In the genomic region with DNA sequence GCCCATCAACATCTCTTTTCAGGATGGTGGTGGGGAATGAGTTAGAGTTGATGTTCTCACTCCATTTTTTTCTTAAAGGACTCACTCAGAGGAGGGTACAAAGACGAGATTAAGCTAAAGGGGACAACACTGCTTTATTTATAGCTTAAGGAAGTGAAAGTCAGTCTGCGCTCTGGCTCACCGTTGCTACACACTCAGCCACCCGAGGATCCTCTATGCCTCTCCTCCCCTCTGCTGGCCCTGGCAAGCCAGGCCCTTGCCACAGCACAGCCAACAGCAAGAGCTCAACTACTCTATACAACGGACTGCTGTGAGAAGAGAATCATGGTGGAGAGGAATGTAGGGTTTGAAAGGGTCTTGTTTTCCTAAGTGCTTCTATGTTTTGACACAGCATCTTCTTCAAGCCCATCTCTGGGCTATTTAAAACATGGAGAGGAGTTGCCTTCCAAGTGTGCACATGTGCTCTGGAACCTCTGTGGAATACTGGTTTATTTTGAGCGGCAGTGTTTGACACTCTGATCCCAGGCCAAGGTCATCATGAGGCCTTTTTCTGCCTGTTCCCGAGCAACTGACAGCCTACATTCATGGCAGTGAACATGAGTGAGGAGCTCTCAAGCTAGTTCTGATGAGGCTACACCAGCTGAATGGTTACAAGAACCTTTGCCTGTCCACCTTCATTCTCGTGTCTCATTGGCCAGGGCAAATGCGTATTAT, we compare ENCODE assay signal across 11 mouse cellular contexts.
DNase-seq lines count a peak whose midpoint lies in the region; ATAC-seq and TF ChIP-seq lines count a peak whose summit lies in the region.
"Had no signal": no experiment of that assay in that cellular context is flagged by ENCODE, and none has a peak within 500 bp of the region (broad histone marks: within the 10 kb centered on the region; RNA-seq: fewer than 3 reads in every experiment).

No protein-coding gene starts in this region.

- no peak for ATAC-seq in liver, embryonic 14.5 days (ENCODE audit: insufficient read depth)
- ATAC-seq in midbrain, embryonic 11.5 days (ENCODE audit: low FRiP score) = no peak

- no peak overlapping the region for H3K4me3 ChIP-seq in liver, embryonic 14.5 days (ENCODE audit: insufficient read depth in 1 of 2, low read depth in 2 of 2, low read length in 2 of 2)
- H3K4me3 ChIP-seq in cerebellum, adult 2 months (replicated peaks; ENCODE audit: insufficient read depth, low read depth, low read length) = no peak overlapping the region
- no peak overlapping the region for H3K4me3 ChIP-seq in midbrain, embryonic 11.5 days (ENCODE audit: low read depth, low read length)
- H3K4me3 ChIP-seq: heart, embryonic 13.5 days had no signal

- no peak for TF ChIP-seq EP300 in liver, embryonic 14.5 days (IDR thresholded peaks at IDR 0.05; ENCODE audit: low read depth)

- WGBS in liver, embryonic 14.5 days (ENCODE audit: insufficient replicate concordance) = 44% methylated on average over 9 of the region's 9 CpGs
- 77% methylated on average over 9 of the region's 9 CpGs for WGBS in cerebellum, adult 2 months
- 82% methylated on average over 9 of the region's 9 CpGs for WGBS in midbrain, embryonic 11.5 days

- H3K4me1 ChIP-seq in liver, embryonic 14.5 days (replicated peaks; ENCODE audit: control insufficient read depth in 2 of 2, insufficient read depth in 2 of 2, low read length in 1 of 2) = no peaks in the 10 kb centered on the region
- no peaks in the 10 kb centered on the region for H3K4me1 ChIP-seq in cerebellum, adult 2 months (ENCODE audit: control insufficient read depth, insufficient read depth, low read length)
- H3K4me1 ChIP-seq in midbrain, embryonic 11.5 days (ENCODE audit: control insufficient read depth, insufficient read depth, low read length) = no peaks in the 10 kb centered on the region

- H3K27me3 ChIP-seq in liver, embryonic 14.5 days (ENCODE audit: control insufficient read depth, insufficient read depth, low read length) = no peaks in the 10 kb centered on the region
- no peaks in the 10 kb centered on the region for H3K27me3 ChIP-seq in cerebellum, adult 2 months (ENCODE audit: control insufficient read depth, insufficient read depth, low read length)
- H3K27me3 ChIP-seq in midbrain, embryonic 11.5 days (ENCODE audit: control insufficient read depth, insufficient read depth, low read length) = no peaks in the 10 kb centered on the region
- H3K27me3 ChIP-seq: heart, embryonic 13.5 days had no signal

- no peaks in the 10 kb centered on the region for H3K9me3 ChIP-seq in liver, embryonic 14.5 days (ENCODE audit: control insufficient read depth, low read length)
- no peaks in the 10 kb centered on the region for H3K9me3 ChIP-seq in midbrain, embryonic 11.5 days (ENCODE audit: control insufficient read depth, low read length)
- H3K9me3 ChIP-seq: heart, embryonic 13.5 days had no signal

- no peaks in the 10 kb centered on the region for H3K36me3 ChIP-seq in liver, embryonic 14.5 days (replicated peaks; ENCODE audit: control insufficient read depth, insufficient read depth, low read depth)
- H3K36me3 ChIP-seq in midbrain, embryonic 11.5 days (ENCODE audit: control insufficient read depth, insufficient read depth, low read length) = no peaks in the 10 kb centered on the region
- H3K36me3 ChIP-seq: heart, embryonic 13.5 days had no signal

- no peak overlapping the region for H3K4me2 ChIP-seq in liver, embryonic 14.5 days (ENCODE audit: low read depth)
- H3K4me2 ChIP-seq in midbrain, embryonic 11.5 days = no peak overlapping the region
- H3K4me2 ChIP-seq: heart, embryonic 13.5 days had no signal

- TF ChIP-seq CTCF in liver, embryonic 14.5 days (IDR thresholded peaks at IDR 0.05; ENCODE audit: low read depth) = peak; percentile 29; the same call in 1 of the 2 replicates
- TF ChIP-seq CTCF in cerebellum, adult 2 months (IDR thresholded peaks at IDR 0.05; ENCODE audit: borderline replicate concordance, insufficient read depth, low read depth, low read length) = no peak

- no peak overlapping the region for H3K27ac ChIP-seq in liver, embryonic 14.5 days
- no peak overlapping the region for H3K27ac ChIP-seq in cerebellum, adult 2 months (ENCODE audit: insufficient read depth, low read length)
- no peak overlapping the region for H3K27ac ChIP-seq in midbrain, embryonic 11.5 days (ENCODE audit: low read depth, low read length)
- H3K27ac ChIP-seq: heart, embryonic 13.5 days had no signal

- DNase-seq in layer of hippocampus, adult 9-11 months = peak; percentile 59
- no peak for DNase-seq in layer of hippocampus, adult 18-20 months (ENCODE audit: low spot score in 2 of 2)
- peak; percentile 18 for DNase-seq in brain, adult 2 months (ENCODE audit: low read depth, low spot score)
- no peak for DNase-seq in liver, embryonic 14.5 days (ENCODE audit: low read depth in 3 of 3, low spot score in 3 of 3)
- DNase-seq in spleen, adult 12 weeks (ENCODE audit: low spot score) = peak; percentile 26
- no peak for DNase-seq in cerebellum, adult 2 months
- DNase-seq in midbrain, embryonic 11.5 days (ENCODE audit: low spot score, missing footprints) = no peak
- no peak for DNase-seq in left cerebral cortex, adult 8-10 months (ENCODE audit: low spot score in 2 of 2)
- DNase-seq: adrenal gland, adult 8-10 months; cerebellum, postnatal 14 days had no signal

- no peak for TF ChIP-seq POLR2A in cerebellum, adult 2 months (IDR thresholded peaks at IDR 0.05; ENCODE audit: borderline replicate concordance, insufficient read depth, low read length)

- no peak overlapping the region for H3K9ac ChIP-seq in liver, embryonic 14.5 days (replicated peaks)
- H3K9ac ChIP-seq in midbrain, embryonic 11.5 days (ENCODE audit: low read length) = no peak overlapping the region
- H3K9ac ChIP-seq: heart, embryonic 13.5 days had no signal

Comparison
In these comparisons a context has a peak if more than half of its experiments do, and no peak if none do; other contexts are left out.
1. DNase-seq: peak in layer of hippocampus, adult 9-11 months (single experiment), brain, adult 2 months (single experiment) and spleen, adult 12 weeks (single experiment); none in layer of hippocampus, adult 18-20 months (0 of 2), liver, embryonic 14.5 days (0 of 3), cerebellum, adult 2 months (0 of 2), midbrain, embryonic 11.5 days (single experiment) and left cerebral cortex, adult 8-10 months (0 of 2).